Mouse (Mus musculus): ENCODE measurements at regions not wholly inside any gene's neighbourhood (a gene's known extent, or its start where the extent isn't known, plus 50 kb on each side); places are given as distances from the start of the nearest gene placed in this dataset.

DNA sequence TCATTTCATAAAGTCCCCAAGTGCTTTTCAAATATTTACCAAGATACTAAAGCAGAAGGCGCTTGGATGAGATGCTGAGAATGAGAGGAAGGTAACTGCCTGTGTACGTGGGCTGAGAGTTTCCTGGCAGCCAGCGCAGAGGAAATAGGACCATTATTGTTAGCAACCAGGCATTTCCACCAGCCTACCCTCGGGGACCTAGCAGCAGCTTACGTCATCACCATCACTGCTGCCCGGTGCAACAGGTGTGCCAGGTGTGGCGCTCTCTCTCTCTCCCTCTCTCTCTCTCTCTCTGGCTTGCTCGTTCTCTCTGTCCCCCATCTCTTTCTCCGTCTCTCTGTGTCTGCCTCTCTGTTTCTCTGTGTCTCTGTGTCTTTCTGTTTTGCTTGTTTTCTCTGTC, 55.1 kb upstream of the Fam222a start:
- WGBS, result 27% methylated on average over 9 of the region's 9 CpGs
- ATAC-seq (replicated peaks; ENCODE audit: insufficient number of reproducible peaks, insufficient read depth, low FRiP score, low read depth), result no peak
- no peaks in the 10 kb centered on the region for H3K36me3 ChIP-seq
- H3K27ac ChIP-seq, result no peak overlapping the region
- H3K9me3 ChIP-seq (replicated peaks), result no peaks in the 10 kb centered on the region
- peaks cover 7% of the 10 kb centered on the region for H3K4me1 ChIP-seq (replicated peaks)
- H3K9ac ChIP-seq, result no peak overlapping the region
- H3K4me2 ChIP-seq, result no peak overlapping the region
- H3K27me3 ChIP-seq, result peaks cover 55% of the 10 kb centered on the region
- H3K4me3 ChIP-seq, result no peak overlapping the region

DNA sequence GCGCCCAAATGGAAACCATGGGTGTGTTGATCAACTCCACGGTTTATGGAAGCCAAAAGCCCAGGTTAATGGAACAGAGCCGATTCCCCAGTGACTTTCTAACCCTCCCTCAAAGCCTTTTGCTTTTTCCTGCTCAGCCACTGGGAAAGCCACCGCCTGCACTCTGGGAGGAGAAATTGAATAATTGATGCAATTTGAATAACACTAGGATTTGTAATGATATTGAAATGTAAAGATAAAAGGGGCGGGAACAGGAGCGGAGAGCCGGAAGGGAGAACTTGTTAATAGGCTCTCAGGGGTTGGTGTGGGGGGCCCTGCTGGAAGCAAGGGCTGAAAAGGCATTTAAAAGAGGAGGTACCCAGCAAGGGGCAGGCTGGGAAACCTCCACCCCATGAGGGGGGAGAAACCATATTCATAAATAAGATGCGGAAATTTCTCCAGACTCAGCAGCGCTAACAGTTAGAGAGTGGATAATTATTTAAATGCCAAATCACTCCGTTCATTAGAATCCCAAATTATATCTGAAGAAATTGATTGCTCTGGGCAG, 53.8 kb upstream of the Fam222a start:
- Histone ChIP-seq H3K4me3 (no peak overlapping the region), H3K4me1 (replicated peaks) (no peaks in the 10 kb centered on the region; the same call in 1 of the 2 replicates), H3K36me3 (no peaks in the 10 kb centered on the region), H3K9ac (no peak overlapping the region), H3K9me3 (replicated peaks) (no peaks in the 10 kb centered on the region), H3K27ac (no peak overlapping the region), H3K27me3 (peaks cover 55% of the 10 kb centered on the region), H3K4me2 (no peak overlapping the region)
- 12% methylated on average over 10 of the region's 10 CpGs for WGBS
- no peak for ATAC-seq (replicated peaks; ENCODE audit: insufficient number of reproducible peaks, insufficient read depth, low FRiP score, low read depth)

DNA sequence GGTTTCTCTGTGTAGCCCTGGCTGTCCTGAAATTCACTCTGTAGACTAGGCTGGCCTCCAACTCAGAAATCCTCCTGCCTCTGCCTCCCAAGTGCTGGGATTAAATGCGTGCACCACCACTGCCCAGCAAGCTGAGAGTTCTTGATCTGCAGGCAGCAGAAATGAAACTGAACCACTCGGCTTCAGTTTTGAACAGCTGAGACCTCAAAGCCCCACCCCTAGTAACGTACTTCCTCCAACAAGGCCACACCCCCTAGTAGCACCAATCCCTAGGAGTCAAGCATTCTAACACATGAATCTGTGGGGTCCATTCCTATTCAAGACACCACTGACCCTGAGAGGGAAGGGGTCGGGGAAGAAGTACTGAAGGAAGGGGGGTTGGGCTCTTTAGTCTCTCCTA, 50.8 kb upstream of the Fam222a start:
- Histone ChIP-seq H3K27ac (no peak overlapping the region), H3K36me3 (no peaks in the 10 kb centered on the region), H3K4me3 (no peak overlapping the region), H3K27me3 (peaks cover 33% of the 10 kb centered on the region), H3K9ac (no peak overlapping the region), H3K4me2 (no peak overlapping the region), H3K4me1 (replicated peaks) (no peaks in the 10 kb centered on the region; the same call in 1 of the 2 replicates), H3K9me3 (replicated peaks) (no peaks in the 10 kb centered on the region)
- ATAC-seq (replicated peaks; ENCODE audit: insufficient number of reproducible peaks, insufficient read depth, low FRiP score, low read depth), result no peak
- WGBS, result 79% methylated on average over 4 of the region's 4 CpGs

- peaks cover 27% of the 10 kb centered on the region for H3K27me3 ChIP-seq
- H3K4me3 ChIP-seq, result no peak overlapping the region
- H3K9ac ChIP-seq, result no peak overlapping the region
- H3K36me3 ChIP-seq, result no peaks in the 10 kb centered on the region
- no peak overlapping the region for H3K27ac ChIP-seq
- no peak for ATAC-seq (replicated peaks; ENCODE audit: insufficient number of reproducible peaks, insufficient read depth, low FRiP score, low read depth)
- no peak overlapping the region for H3K4me2 ChIP-seq
- H3K9me3 ChIP-seq (replicated peaks), result no peaks in the 10 kb centered on the region
- H3K4me1 ChIP-seq (replicated peaks), result no peaks in the 10 kb centered on the region; the same call in 1 of the 2 replicates
- 90% methylated on average over 2 of the region's 2 CpGs for WGBS
Observed at GRCm38 (mm10) chr5:114518012-114518411, 49.8 kb upstream of the Fam222a start.
